ENCODE assay signal across 14 mouse cellular contexts in genomic region chr13:23609844-23610243, GRCm38 (mm10). TPM values are rescaled to one million over a fixed set of nuclear protein-coding genes. Genes with fewer than 3 reads are reported as not detected.
"Had no signal": no experiment of that assay in that cellular context is flagged by ENCODE, and none has a peak within 500 bp of the region (broad histone marks: within the 10 kb centered on the region; RNA-seq: fewer than 3 reads in every experiment).

No protein-coding gene starts in this region.

- H3K27ac ChIP-seq: layer of hippocampus, adult 2 months; limb, embryonic 12.5 days; neural tube, embryonic 15.5 days; stomach, postnatal 0 days had no signal

- H3K36me3 ChIP-seq: limb, embryonic 12.5 days; neural tube, embryonic 15.5 days had no signal

- H3K27me3 ChIP-seq: limb, embryonic 12.5 days; neural tube, embryonic 15.5 days had no signal

- H3K4me1 ChIP-seq: limb, embryonic 12.5 days; neural tube, embryonic 15.5 days had no signal

- DNase-seq: kidney, adult 18-20 months; kidney, postnatal 10 days; kidney, postnatal 4 days; lung, postnatal 36 days; midbrain, embryonic 14.5 days; right cerebral cortex, adult 18-20 months; thymus, adult 2 months; thymus, postnatal 25 days had no signal

- H3K4me3 ChIP-seq: layer of hippocampus, adult 2 months; limb, embryonic 12.5 days; myocyte; neural tube, embryonic 15.5 days had no signal

- H3K9ac ChIP-seq: limb, embryonic 12.5 days; neural tube, embryonic 15.5 days had no signal

- H3K9me3 ChIP-seq: limb, embryonic 12.5 days; neural tube, embryonic 15.5 days had no signal

- H3K4me2 ChIP-seq: limb, embryonic 12.5 days; neural tube, embryonic 15.5 days had no signal

RNA-seq across cellular contexts. Expression of gene Hist1h2ad, which starts 35.7 kb away (rescaled TPM):
- polyA plus RNA-seq: liver, adult 2 months; neural tube, embryonic 15.5 days had no signal
